Mouse (Mus musculus) erythroblast, adult 5-6 weeks (primary cell): ENCODE measurements around the gene Dcst1. TPM values are rescaled to one million over a fixed set of nuclear protein-coding genes. Genes with fewer than 3 reads are reported as not detected.

ENCODE experiments used
- ATAC-seq: replicated peaks from 2 replicates; pipeline ENCODE4 v1.8.0; 2016; ENCODE audit warnings: moderate number of reproducible peaks, mild to moderate bottlenecking, moderate TSS enrichment, inconsistent platforms; ENCODE audit not compliant: poor library complexity, low FRiP score, severe bottlenecking
- total RNA-seq, 2 experiments: library from RNA; stranded (forward) in 1 of 2; stranded (reverse) in 1 of 2; fragments of 150-400 nt in 1 of 2; fragments of 200-764, 138-1000 nt in 1 of 2; gene quantifications; 2 replicates each; pipeline versions ENCODE4 v1.2.3 to v1.2.4; 2015 to 2017; ENCODE audit warnings: low replicate concordance in 2 of 2

Dcst1 gene
- total RNA-seq, 2 experiments from 2014 or later, result not detected

DNA sequence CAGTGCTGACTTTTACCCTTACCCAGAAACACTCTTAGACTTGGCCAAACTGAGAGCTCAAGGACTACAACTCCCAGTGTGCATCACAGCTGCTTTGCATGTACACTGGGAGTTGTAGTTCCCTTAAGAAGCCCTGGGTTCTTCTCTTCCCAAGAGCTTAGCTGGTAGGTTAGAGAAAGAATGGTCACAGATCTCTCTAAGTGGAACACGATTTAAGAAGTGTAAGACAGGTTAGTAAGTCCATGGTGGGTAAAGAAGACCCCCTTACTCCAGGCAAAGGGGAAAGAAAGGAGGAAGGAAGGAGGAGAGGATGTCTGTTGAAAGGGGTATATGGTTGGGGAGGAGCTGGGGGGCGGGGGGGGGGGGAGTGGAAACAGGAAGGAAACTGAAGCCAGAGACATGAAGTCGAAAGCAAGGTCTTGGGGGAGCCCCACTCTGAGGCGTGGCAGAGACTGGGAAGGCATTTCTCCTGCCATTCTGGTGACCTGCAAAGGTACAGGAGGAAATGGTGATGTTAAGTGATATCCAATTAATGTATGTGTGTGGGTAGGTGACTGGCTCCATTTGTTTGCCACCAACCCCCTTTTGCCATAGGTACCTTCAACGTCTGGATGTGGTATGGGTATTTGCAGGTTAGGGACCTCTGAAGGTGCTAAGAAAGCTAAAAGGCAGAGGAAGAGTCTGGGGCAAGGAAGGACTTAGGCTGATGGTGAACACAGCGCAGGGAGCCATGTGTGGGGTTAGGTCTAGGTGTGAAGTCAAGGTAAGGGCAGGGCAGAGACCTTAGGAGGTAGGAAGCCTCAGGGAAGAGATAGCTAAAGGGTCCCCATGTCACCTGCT, 24.1 kb upstream of the Dcst1 start:
- no peak for ATAC-seq

DNA sequence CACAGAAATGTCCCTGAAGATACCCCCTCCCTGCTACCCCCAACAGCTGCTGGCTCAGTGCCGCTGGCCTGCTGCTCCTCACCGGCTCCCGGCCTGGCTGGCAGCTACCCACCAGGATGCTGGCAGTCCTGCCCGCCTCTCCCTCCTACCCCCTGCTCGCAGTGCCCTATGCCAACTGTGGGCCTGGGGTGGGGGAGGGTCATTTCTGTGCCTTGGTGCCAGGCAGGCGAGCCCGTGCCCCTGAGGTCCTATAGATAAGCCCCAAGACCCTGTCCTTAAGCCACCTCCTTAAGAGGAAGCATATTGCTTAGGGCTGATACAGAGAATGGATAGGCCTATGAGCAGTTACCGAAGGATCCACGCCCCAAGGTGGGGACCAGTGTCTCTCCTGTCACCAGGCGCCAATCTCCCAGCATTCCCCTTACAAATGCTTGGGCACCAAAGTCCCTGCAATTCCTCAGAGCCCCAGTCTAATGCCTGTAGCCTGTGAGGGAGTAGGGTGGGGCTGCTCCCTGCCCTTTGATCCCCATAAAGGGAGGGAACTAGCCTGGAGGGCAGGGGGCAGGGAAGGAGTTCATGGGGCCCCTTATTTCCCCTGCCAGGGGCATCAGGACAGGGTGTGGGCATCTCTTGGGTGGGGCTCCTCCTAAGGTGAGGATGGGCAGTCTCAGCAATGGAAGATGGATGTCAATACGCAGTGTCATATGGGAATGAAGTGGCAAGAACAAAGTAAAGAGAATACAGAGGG, 23.3 kb upstream of the Dcst1 start:
- no peak for ATAC-seq

DNA sequence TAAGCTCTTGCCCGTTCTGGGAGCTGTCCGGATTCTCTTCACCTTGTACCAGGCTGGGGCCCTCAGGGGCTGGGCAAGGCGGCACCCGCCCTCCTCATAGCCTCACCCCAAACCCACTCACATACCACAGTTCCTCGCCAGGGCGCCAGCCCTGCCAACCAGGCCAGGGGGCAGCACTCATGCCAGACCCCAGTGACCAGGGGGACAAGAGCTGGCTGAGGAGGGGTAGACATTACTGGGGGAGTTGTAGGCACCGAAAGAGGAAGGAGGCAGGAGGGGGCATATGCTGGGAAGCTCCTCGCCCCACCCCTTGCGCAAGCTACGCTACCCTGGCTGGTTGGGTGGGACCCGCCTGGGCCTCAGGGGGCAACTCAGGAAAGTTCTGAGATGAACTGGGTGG, 22.6 kb upstream of the Dcst1 start:
- no peak for ATAC-seq

DNA sequence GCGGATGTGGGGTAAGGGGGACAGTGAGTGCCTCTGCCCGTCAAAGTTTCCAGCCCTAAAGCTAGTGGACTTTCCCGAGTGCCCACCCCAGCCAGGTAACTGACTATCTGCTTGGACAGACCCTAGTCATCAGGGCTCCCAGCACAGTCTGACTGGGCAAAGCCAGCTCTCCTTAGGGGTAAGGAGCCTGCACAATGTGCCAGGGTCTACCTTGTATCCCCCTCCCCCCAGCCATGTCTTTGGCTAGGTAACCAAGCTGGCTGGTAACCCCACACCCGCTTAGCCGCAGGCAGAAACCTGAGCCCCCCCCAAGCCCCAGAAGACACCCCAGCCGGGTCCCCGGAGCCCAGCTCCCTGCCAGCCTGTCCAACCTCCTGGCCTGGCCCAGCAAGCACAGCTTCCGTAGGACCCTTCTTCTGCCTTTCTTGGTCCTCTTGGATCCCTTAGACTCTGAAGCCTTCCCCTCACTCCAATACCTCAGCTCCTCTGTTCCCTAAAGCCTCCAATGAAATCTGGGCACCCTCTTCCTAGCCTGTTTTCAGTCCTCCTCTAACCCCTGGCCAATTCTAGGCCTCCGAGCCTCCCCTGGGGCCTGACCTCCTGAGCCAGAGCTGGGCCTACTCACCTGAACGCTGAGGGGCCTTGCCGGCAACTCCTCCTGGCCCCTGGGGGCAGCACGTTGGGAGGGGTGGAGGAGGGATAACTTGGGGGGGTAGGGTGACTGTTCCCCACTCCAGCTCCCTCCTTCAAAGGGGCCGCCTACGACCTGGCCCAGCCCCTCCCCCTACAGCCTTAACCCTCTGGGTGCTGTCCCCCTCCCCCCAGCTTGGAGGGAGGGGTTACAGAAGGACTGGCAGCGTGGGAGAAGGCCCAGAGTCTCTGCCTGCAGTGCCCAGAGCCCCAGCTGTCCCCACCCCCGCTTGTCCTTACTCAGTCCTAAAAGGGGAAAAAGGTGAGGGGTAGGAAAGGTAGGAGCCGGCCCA, 21.7 kb upstream of the Dcst1 start:
- no peak for ATAC-seq

DNA sequence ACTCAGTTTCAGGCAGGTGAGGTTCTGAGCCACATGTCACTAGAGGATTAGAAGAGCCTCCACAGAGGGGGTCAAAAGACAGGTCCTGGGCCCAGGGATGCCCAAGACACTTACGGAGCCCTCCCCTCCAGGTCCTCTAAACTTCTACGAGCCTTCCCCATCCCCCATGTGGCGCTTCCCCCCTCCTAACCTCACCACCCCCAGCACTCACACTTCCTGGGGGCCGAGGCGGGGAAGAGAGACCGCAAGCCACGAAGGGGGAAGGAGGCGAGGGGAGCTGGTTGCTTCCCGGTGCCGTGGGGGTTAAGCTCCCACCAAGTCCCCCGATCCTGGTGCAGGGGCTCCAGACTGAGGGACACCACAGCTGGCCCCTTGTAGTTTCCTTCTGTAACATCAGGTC, 20.4 kb upstream of the Dcst1 start:
- no peak for ATAC-seq

DNA sequence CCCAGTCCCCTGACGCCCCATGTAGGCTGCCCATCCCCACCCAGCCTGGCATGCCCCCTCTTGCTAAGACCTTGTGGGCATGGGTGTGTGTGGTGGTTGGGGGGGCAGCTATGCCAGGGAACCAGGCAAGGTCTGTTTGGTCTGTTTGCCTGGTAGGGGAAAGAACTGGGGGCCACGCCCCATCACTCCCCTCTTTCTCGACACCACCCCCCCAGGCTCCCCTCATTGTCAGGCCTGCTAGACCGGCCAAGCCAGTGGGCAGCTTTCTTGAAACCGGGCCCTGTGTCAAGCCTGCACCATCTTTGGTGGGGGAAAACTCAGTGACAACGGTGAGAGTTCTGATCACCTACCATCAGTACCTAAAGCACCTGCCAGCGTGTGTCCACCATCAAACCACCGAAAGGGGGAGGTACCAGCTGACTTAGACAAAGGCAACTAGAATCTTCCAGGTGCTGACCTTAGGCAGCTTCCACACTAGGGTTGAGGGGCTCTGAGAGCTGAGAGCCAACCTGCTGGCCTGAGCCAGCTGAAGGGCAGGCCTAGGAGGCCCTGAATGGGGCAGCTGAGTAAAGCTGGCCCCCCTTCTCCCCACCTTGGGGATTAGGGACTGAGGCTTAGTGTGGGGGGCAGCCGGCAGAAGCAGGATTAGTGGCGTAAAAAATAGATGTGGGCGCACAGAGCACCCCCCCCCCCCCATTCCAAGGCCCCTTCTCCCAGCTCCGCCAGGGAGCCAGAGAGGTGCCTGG, 19.5 kb upstream of the Dcst1 start:
- no peak for ATAC-seq

DNA sequence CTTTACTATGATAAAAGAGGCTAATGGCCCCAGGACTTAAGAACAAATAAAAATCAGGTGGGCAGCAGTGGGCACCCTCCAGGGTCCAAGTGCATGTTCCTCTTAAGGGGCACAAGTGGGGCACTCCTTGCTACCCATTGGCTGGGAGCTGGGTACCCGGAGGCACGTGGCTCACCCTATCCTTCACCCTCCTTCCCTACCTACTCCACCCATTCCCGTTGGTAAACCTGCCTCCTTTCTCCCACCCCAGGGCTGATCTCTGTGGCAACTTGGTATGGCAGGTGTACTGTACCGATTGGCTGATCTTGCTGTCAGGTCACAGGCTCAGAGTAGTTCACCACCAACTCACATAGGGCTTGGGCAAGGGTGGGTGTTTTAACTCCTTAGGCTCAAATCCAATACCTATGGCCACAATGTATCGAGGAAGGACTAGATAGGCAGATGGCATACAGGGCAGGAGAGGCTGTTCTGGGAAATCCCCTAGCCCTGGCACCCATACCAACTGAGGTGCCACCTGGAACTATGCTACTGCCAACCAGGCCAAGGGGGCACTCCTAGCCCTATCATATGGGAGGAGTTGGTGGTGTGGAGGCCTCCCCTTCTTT, 18.7 kb upstream of the Dcst1 start:
- no peak for ATAC-seq

DNA sequence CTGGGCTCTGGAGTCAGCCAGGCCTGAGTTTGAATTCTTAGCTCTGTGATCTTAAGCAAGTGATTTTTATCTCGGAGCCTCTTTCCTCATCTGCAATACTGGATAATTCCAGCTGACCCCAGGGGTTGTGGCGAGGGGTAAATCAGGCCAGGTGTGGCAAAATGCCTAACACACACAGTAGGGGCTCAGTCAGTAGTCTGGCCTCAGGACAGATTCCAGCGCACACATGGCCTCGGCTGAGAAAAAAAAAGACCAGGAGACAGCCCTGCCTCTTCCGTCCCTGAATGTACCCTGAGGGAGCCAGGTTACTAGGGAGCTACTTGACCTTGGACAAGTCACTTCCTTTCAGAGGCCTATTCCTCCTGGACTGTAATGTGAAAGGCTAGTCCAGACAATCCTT, 17.9 kb upstream of the Dcst1 start:
- no peak for ATAC-seq

DNA sequence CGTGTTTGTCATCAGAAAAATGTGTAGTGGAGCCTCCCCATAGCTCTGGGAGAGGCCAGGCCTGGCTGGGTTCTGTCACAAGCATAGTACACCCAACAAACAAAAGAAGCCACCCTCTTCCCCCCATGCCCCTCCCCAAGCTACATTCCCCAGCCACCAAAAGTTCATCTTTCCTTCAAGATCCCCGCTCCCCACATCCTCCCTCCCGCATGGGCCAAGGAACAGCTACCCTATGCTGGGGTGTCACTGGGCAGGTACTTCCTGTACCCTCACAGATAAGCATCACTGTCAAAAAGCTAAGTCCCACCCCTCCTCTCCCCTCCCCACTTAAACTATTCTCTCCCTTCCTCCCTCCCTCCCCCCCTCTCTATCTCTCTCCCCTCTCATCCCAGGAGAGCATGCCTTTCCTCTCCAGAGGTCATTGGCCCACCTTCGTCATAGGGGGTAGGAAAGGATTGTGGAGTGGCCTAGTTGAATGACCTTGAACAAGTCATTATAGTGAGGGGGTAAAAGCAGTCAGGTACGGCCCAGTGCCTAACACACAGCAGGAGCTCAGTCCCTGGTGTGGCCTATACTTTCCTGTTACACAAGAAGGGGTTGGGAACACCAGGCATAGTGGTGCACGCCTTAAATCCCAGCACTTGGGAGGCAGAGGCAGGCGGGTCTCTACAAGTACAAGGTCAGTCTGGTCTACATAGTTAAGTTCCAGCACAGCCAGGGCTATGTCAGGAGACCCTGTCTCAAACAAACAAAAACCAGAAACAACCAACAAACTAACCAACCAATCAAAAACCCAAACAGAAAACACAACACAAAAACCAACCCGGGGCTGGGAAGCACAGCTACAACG, 17.2 kb upstream of the Dcst1 start:
- no peak for ATAC-seq

DNA sequence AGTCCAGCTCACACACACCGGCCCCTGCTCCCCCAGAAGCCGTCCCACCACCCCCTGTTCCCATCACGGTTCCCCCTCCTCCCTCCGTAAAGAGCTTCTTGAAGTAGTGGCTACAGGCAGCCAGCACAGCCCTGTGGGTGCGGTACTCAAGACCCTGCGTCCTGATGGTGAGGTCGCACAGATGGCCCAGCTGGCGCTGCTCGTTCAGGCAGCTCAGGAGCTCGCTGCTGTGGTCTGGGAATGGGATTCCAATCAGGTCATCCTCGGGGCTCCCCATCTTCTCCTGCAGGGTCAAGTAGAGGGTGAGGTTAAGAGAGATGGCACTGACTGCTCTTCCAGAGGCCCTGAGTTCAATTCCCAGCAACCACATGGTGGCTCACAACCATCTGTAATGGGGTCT, 16.2 kb upstream of the Dcst1 start:
- no peak for ATAC-seq

DNA sequence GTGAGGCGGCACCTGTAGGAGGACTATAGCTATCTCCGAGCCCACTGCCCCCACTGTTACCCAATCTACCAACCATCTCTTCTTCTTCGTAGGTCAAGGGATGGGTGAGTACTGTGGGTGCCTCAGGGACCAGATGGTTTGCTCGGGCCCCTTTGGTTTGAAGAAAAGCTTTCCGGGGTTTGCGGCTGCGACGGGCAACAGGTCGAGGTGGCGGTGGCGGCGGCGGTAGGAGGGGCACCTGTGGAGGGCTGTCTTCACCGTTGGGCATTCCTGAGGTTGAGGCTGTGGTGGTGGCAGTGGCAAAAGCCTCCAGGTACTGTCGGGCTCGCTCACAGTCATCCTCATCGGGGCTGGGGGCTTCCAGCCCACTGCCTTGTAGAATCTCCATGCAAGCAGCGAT, 15.7 kb upstream of the Dcst1 start:
- ATAC-seq, result no peak

DNA sequence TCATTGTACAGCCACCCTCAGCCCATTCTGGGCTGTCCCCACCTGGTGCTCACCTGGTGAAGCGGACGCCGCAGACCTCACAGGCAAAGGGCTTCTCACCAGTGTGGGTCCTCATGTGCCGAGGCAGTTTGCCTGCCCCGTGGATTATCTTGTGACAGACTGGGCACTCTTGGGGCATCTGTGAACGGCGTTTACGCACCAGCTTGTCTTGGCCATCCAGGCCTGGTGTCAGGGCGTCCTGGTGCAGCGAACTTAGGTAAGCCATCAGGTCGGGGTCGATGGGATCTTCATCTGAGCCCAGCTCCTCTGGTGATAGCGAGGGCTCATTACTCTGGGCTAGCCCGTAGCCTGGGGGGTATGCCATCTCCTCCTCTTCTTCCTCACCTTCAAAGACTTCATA, 15.2 kb upstream of the Dcst1 start:
- ATAC-seq, result no peak

DNA sequence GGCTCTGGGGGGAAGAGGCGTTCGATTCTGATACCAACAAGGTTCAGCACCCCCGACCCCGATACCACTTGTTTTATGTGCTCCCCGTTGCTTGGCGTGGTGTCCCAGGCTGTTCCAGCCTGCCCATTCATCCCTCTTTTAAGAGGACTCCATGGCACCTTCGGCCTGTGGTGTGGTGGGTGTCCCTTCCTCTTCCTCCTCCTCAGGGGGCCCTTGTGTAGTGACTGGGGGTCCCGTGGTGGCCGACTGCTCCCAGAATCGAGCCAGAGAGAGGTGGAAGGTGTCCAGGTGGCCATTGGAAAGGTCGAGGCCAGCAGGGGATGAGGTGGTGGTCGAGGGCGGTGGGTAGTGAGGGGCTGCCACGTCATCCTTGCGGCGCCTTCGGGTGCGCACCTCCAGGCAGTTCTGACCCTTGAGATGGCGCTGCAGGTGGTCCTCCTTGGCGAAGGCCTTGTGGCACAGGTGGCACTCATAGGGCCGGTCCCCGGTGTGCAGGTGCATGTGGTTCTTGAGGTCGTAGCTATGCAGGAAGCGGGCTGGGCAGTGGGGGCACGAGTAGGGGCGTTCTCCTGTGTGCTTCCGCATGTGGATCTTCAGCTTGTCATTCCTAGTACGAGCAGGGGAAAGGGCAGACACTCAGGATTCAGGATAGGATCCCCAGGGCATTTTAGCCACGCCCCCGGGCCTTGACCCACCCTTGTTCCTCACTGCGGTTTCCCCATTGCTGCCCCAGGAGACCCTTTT, 14.5 kb upstream of the Dcst1 start:
- no peak for ATAC-seq

DNA sequence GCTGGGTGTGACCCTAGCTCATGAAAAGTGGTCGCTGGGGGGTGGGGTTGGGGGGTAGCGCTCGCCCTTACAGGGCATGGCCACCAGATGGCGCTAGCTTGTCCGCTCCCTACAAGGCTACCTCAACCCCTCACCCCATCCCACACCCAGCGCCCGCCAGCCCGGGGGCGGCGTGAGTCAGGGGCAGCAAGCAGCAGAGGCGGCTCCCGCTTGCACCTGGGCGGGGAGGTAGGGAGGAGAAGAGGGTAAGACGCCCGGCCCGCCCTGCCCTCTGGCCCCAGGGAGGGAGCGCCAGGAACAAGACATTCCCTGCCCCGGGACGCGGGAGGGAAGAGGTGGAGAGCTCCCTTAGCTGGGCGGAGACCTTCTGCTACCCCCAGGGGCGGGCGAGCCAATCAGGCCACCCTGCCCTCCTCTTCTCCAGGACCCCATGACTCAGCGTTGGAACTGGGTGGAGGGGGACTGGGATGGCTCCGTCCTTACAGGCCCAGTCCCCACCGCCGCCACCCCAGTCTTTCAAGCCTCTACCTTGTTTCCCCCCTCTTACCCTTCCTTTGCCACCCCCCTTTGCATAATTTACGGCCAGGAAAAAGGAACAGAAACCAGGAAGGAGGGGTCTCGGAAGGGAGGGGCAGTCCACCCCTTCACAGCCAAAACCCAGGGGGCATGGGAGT, 13.5 kb upstream of the Dcst1 start:
- peak; percentile 68 for ATAC-seq

DNA sequence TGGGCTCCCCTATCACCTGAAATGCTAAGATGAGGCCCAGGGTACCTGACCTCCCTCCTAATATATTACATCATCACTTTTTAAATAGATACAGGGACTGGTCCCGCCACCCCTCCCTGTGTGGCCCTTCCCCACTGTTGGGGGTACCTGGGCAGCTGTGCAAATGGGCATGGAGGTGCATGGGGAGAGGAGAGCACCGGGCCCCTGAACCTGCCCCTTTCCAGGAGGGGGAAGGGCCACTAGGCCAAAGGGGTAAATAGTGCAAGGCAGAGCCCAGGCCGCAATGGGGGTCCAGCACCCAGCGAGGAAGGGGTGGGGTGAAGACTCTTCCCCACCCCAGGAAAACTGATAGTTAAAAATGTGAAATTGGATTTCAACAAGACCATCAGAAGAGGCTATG, 12.8 kb upstream of the Dcst1 start:
- peak; percentile 4; the same call in 1 of the 2 replicates for ATAC-seq

DNA sequence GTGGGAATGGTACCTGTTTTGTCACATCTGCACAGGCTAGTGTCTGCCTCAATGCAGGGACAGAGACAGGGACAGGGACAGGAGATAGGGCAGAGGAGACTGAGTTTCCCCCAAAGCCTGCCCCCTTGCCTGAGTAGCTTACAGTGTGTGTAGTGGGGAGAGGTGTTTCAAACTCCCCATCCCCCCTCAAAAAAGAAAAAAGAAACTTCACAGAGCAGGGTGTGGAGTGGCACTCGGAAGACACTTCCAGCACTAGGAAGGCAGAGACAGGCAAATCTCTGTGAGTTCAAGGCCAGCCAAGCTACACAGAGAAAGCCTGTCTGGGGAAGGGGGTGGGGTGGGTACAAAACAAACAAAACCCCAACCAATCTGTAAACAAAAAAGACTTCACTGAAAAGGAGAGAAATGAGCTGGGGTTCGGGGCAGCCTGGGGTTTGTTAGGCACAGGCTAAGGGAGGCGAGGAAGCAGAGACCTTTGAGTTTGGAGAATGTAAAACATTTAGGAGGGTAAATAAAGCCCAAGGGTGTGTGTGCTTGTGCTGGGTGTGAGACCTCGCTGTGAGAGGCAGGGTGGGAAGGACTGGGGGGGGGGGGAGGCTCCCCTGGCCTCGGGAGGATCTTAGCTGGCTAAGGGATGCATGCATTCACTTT, 8.7 kb upstream of the Dcst1 start:
- no peak for ATAC-seq

DNA sequence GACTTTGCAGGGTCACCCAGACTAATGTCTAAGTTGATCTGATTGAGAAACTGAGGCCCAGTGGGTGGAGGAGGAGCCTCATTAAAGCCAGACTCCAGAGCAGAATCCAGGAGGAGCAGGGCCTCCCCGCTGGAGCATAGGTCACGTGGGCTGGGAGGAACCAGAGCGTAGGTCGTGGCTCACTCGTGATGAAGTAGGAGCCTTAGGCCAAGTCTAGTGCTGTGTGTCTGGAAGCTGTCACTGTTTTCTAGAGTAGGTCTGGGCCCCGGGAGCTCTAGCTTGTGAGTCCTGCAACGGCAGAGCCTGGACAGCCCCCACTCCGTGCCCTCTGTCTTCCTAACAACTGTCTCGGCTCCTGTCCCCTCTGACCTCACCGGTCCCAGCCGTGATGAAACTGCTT, 2.3 kb upstream of the Dcst1 start:
- no peak for ATAC-seq
